Mouse (Mus musculus) cortical plate, adult 2 months (tissue): ENCODE measurements around the gene Svs1.

ENCODE experiments used
- CTCF ChIP-seq: fragments of 200-500 bp; IDR thresholded peaks from 2 replicates; pipeline ENCODE4 v1.5.1; 2011; ENCODE audit warnings: mild to moderate bottlenecking, control low read depth, low read length; ENCODE audit not compliant: insufficient read depth; ENCODE audit errors: extremely low read depth
- POLR2A ChIP-seq: fragments of 200-500 bp; IDR thresholded peaks from 2 replicates; pipeline ENCODE4 v1.6.1; 2011; ENCODE audit warnings: mild to moderate bottlenecking, low read length, control low read depth; ENCODE audit not compliant: insufficient read depth; ENCODE audit errors: extremely low read depth

DNA sequence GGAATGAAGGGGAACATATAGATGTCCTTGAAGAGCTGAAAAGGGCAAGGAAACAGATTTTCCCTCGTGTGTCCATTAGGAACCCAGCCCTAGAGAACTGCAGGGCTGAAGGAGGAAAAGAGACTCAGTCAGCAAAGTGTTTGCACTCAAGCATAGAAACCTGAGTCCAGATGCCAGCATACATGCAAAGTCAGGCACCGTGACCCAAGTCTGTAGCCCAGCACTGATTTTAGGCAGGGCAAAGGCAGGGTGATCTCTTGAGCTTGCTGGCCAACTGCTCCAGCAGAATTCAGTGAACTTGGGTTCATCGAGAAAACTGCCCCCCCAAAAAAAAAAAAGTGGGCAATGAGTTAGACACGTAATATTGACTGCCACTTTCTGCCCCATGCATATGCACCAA, 5.3 kb downstream of the Svs1 start:
- TF ChIP-seq CTCF (no peak), POLR2A (no peak)
